Mouse (Mus musculus) heart, embryonic 13.5 days (tissue): ENCODE results near the gene Btbd9. TPM values are rescaled to one million over a fixed set of nuclear protein-coding genes. Genes with fewer than 3 reads are reported as not detected.

Source experiments
- ATAC-seq: fragments of 200-750 bp; cut with Nextera tagmentation; 2 replicates; pipeline ENCODE4 v1.8.0; 2017; ENCODE audit warnings: moderate TSS enrichment; ENCODE audit not compliant: insufficient number of reproducible peaks, low FRiP score, low TSS enrichment; ENCODE audit errors: extremely low read depth
- H3K27ac ChIP-seq: fragments of 300-500 bp; sonication (generic); replicated peaks from 2 replicates; pipeline ENCODE4 v1.5.1; 2015; ENCODE audit warnings: moderate library complexity, mild to moderate bottlenecking, inconsistent platforms
- H3K27me3 ChIP-seq: fragments of 300-500 bp; sonication (generic); replicated peaks from 2 replicates; pipeline ENCODE4 v1.6.1; 2015; ENCODE audit warnings: mild to moderate bottlenecking, inconsistent platforms
- H3K36me3 ChIP-seq: fragments of 300-500 bp; sonication (generic); 2 replicates; pipeline ENCODE4 v1.6.1; 2015; ENCODE audit warnings: mild to moderate bottlenecking, inconsistent platforms
- H3K4me1 ChIP-seq: fragments of 300-500 bp; sonication (generic); 2 replicates; pipeline ENCODE4 v1.6.1; 2015; ENCODE audit warnings: inconsistent platforms
- H3K4me2 ChIP-seq: fragments of 300-500 bp; sonication (generic); 2 replicates; pipeline ENCODE4 v1.6.1; 2015; ENCODE audit warnings: inconsistent platforms, mild to moderate bottlenecking, moderate library complexity
- H3K4me3 ChIP-seq: fragments of 300-500 bp; sonication (generic); 2 replicates; pipeline ENCODE4 v1.5.1; 2015; ENCODE audit warnings: moderate library complexity, mild to moderate bottlenecking, inconsistent platforms
- H3K9ac ChIP-seq: fragments of 300-500 bp; sonication (generic); 2 replicates; pipeline ENCODE4 v1.6.1; 2015; ENCODE audit warnings: inconsistent platforms, mild to moderate bottlenecking, moderate library complexity
- H3K9me3 ChIP-seq: fragments of 300-500 bp; sonication (generic); 2 replicates; pipeline ENCODE4 v1.6.1; 2016; ENCODE audit warnings: inconsistent platforms
- WGBS: fragments of 180-500 bp; shearing (Covaris S2); methylation state at CpG from one replicate; pipeline ENCODE4 v1.1.7; 2015; ENCODE audit warnings: mixed read lengths; 5-methylcytosine and 5-hydroxymethylcytosine counted together
- polyA plus RNA-seq: library from polyadenylated mRNA; unstranded; fragments of >200 nt; fragmentation: Nextera tagmentation; extraction: Ambion mirVana; gene quantifications from 2 replicates; pipeline ENCODE4 v1.2.1, GENCODE M21; 2015

The Btbd9 gene
- polyA plus RNA-seq, 1 experiment from 2014 or later, result 44.4 TPM

- no peaks in the 10 kb centered on the region for H3K9me3 ChIP-seq
- no peak overlapping the region for H3K4me3 ChIP-seq
- H3K36me3 ChIP-seq, result no peaks in the 10 kb centered on the region
- H3K4me2 ChIP-seq, result no peak overlapping the region
- H3K9ac ChIP-seq, result no peak overlapping the region
- H3K4me1 ChIP-seq, result 0 out of 2 replicates have a peak, but pooled peaks cover 6% of the 10 kb centered on the region
- no peak overlapping the region for H3K27ac ChIP-seq
- ATAC-seq, result no peak
- WGBS, result 76% methylated on average over 1 of the region's 1 CpGs
- no peaks in the 10 kb centered on the region for H3K27me3 ChIP-seq
These were observed 249.4 kb downstream of the Btbd9 start for GRCm38 (mm10) chr17:30326906-30327305.

- no peak for ATAC-seq
- Histone ChIP-seq H3K4me2 (no peak overlapping the region), H3K27me3 (no peaks in the 10 kb centered on the region), H3K4me1 (0 out of 2 replicates have a peak, but pooled peaks cover 3% of the 10 kb centered on the region), H3K27ac (no peak overlapping the region), H3K9ac (no peak overlapping the region), H3K4me3 (no peak overlapping the region), H3K9me3 (no peaks in the 10 kb centered on the region), H3K36me3 (no peaks in the 10 kb centered on the region)
- 26% methylated on average over 1 of the region's 1 CpGs for WGBS
These were observed 256.0 kb downstream of the Btbd9 start for GRCm38 (mm10) chr17:30320301-30320700.

GRCm38 (mm10) chr17:30312688-30313087, 263.6 kb downstream of the Btbd9 start:
- Histone ChIP-seq H3K27ac (no peak overlapping the region), H3K4me2 (no peak overlapping the region), H3K27me3 (no peaks in the 10 kb centered on the region), H3K4me1 (peaks cover 15% of the 10 kb centered on the region), H3K9me3 (no peaks in the 10 kb centered on the region), H3K36me3 (no peaks in the 10 kb centered on the region), H3K9ac (no peak overlapping the region), H3K4me3 (no peak overlapping the region)
- no peak for ATAC-seq
- WGBS, result 45% methylated on average over 4 of the region's 4 CpGs

GRCm38 (mm10) chr17:30309627-30310026, 266.7 kb downstream of the Btbd9 start:
- Histone ChIP-seq H3K9me3 (no peaks in the 10 kb centered on the region), H3K27ac (no peak overlapping the region), H3K4me3 (no peak overlapping the region), H3K27me3 (no peaks in the 10 kb centered on the region), H3K4me2 (no peak overlapping the region), H3K4me1 (peaks cover 24% of the 10 kb centered on the region), H3K36me3 (no peaks in the 10 kb centered on the region), H3K9ac (no peak overlapping the region)
- no peak for ATAC-seq
- WGBS, result 76% methylated on average over 4 of the region's 4 CpGs

- H3K27me3 ChIP-seq, result no peaks in the 10 kb centered on the region
- no peak overlapping the region for H3K4me2 ChIP-seq
- no peak overlapping the region for H3K27ac ChIP-seq
- 72% methylated on average over 4 of the region's 4 CpGs for WGBS
- peaks cover 24% of the 10 kb centered on the region for H3K4me1 ChIP-seq
- no peak for ATAC-seq
- H3K9ac ChIP-seq, result no peak overlapping the region
- no peaks in the 10 kb centered on the region for H3K9me3 ChIP-seq
- H3K36me3 ChIP-seq, result no peaks in the 10 kb centered on the region
- H3K4me3 ChIP-seq, result no peak overlapping the region
These were observed 267.4 kb downstream of the Btbd9 start for GRCm38 (mm10) chr17:30308889-30309288.

GRCm38 (mm10) chr17:30308317-30308716, 268.0 kb downstream of the Btbd9 start:
- 80% methylated on average over 13 of the region's 13 CpGs for WGBS
- H3K27me3 ChIP-seq, result no peaks in the 10 kb centered on the region
- no peak overlapping the region for H3K4me2 ChIP-seq
- no peak overlapping the region for H3K27ac ChIP-seq
- 0 out of 2 replicates have a peak overlapping the region, but pooled peaks have one; percentile 10 for H3K9ac ChIP-seq
- ATAC-seq, result no peak
- H3K9me3 ChIP-seq, result no peaks in the 10 kb centered on the region
- no peak overlapping the region for H3K4me3 ChIP-seq
- H3K4me1 ChIP-seq, result peaks cover 24% of the 10 kb centered on the region
- no peaks in the 10 kb centered on the region for H3K36me3 ChIP-seq

- Histone ChIP-seq H3K4me3 (no peak overlapping the region), H3K27me3 (no peaks in the 10 kb centered on the region), H3K9ac (no peak overlapping the region), H3K27ac (no peak overlapping the region), H3K36me3 (no peaks in the 10 kb centered on the region), H3K4me2 (peak overlapping the region; percentile 9; the same call in 1 of the 2 replicates), H3K9me3 (no peaks in the 10 kb centered on the region), H3K4me1 (peaks cover 24% of the 10 kb centered on the region)
- WGBS, result 56% methylated on average over 10 of the region's 10 CpGs
- no peak for ATAC-seq
These were observed 269.1 kb downstream of the Btbd9 start for GRCm38 (mm10) chr17:30307168-30307567.

- WGBS, result 68% methylated on average over 2 of the region's 2 CpGs
- Histone ChIP-seq H3K27me3 (no peaks in the 10 kb centered on the region), H3K9me3 (no peaks in the 10 kb centered on the region), H3K27ac (no peak overlapping the region), H3K4me2 (no peak overlapping the region), H3K4me1 (peaks cover 24% of the 10 kb centered on the region), H3K9ac (no peak overlapping the region), H3K4me3 (no peak overlapping the region), H3K36me3 (no peaks in the 10 kb centered on the region)
- no peak for ATAC-seq
These were observed 271.5 kb downstream of the Btbd9 start for GRCm38 (mm10) chr17:30304766-30305165.

- H3K9ac ChIP-seq, result no peak overlapping the region
- no peak overlapping the region for H3K27ac ChIP-seq
- H3K4me3 ChIP-seq, result no peak overlapping the region
- ATAC-seq, result no peak
- 77% methylated on average over 2 of the region's 2 CpGs for WGBS
- H3K4me1 ChIP-seq, result no peaks in the 10 kb centered on the region
- no peak overlapping the region for H3K4me2 ChIP-seq
- H3K36me3 ChIP-seq, result peaks cover 16% of the 10 kb centered on the region
- H3K27me3 ChIP-seq, result no peaks in the 10 kb centered on the region
- H3K9me3 ChIP-seq, result no peaks in the 10 kb centered on the region
These were observed 274.9 kb downstream of the Btbd9 start for GRCm38 (mm10) chr17:30301338-30301737.

- Histone ChIP-seq H3K9me3 (no peaks in the 10 kb centered on the region), H3K27ac (no peak overlapping the region), H3K4me2 (no peak overlapping the region), H3K27me3 (no peaks in the 10 kb centered on the region), H3K36me3 (peaks cover 16% of the 10 kb centered on the region), H3K4me1 (peaks cover 12% of the 10 kb centered on the region), H3K4me3 (no peak overlapping the region), H3K9ac (no peak overlapping the region)
- ATAC-seq, result no peak
- WGBS, result 86% methylated on average over 8 of the region's 8 CpGs
These were observed 278.9 kb downstream of the Btbd9 start for GRCm38 (mm10) chr17:30297432-30297831.

- ATAC-seq, result no peak
- Histone ChIP-seq H3K4me3 (no peak overlapping the region), H3K36me3 (peaks cover 16% of the 10 kb centered on the region), H3K27ac (no peak overlapping the region), H3K4me2 (no peak overlapping the region), H3K9me3 (no peaks in the 10 kb centered on the region), H3K9ac (no peak overlapping the region), H3K27me3 (no peaks in the 10 kb centered on the region), H3K4me1 (peaks cover 26% of the 10 kb centered on the region)
- WGBS, result 70% methylated on average over 8 of the region's 8 CpGs
These were observed 280.2 kb downstream of the Btbd9 start for GRCm38 (mm10) chr17:30296069-30296468.

GRCm38 (mm10) chr17:30292666-30293065, 283.6 kb downstream of the Btbd9 start:
- Histone ChIP-seq H3K9ac (no peak overlapping the region), H3K4me1 (peaks cover 28% of the 10 kb centered on the region), H3K4me2 (no peak overlapping the region), H3K27me3 (no peaks in the 10 kb centered on the region), H3K36me3 (peaks cover 8% of the 10 kb centered on the region), H3K4me3 (no peak overlapping the region), H3K9me3 (no peaks in the 10 kb centered on the region), H3K27ac (no peak overlapping the region)
- WGBS, result 38% methylated on average over 6 of the region's 6 CpGs
- no peak for ATAC-seq
